Mouse (Mus musculus): Measurements from ENCODE around the gene Rufy1.
A peak's percentile ranks its signal among the peaks of the same experiment; 100 is the strongest.

GRCm38 (mm10) chr11:50377892-50378684, 52.8 kb downstream of the Rufy1 start:
- TF ChIP-seq CTCF (IDR thresholded peaks at IDR 0.05; ENCODE audit: low read depth) (peak; percentile 68), EP300 (IDR thresholded peaks at IDR 0.05; ENCODE audit: low read depth) (no peak; the same call in 1 of the 2 replicates)

Measured in liver, embryonic 14.5 days (tissue).